Mouse (Mus musculus) thymus, postnatal 10 days (tissue): ENCODE measurements at regions not wholly inside any gene's neighbourhood (a gene's known extent, or its start where the extent isn't known, plus 50 kb on each side); places are given as distances from the start of the nearest gene placed in this dataset.

Experiments used
- DNase-seq, 2 experiments: peaks; one replicate each; pipeline ENCODE4 v3.0.0; 2021; ENCODE audit warnings: low spot score in 2 of 2

DNA sequence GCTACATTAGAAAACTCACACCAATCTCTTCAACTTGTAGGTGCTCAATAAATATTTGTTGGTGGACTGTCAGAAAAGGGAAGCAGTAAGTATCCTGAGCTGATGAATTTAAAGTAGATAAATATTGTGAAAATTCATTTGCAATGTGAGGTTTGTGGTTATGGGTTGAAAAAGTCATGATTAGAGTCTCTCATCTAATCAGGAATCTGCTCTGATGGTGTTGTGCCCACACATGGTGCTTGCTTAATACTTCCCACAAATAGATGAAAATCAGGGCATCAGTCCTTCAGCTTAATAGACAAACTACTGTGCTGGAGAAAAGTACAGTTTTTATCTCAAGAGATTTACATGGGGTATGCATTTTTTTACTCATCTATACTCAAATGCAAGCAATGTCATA, 59.9 kb downstream of the S1pr1 start:
- DNase-seq = no peak

DNA sequence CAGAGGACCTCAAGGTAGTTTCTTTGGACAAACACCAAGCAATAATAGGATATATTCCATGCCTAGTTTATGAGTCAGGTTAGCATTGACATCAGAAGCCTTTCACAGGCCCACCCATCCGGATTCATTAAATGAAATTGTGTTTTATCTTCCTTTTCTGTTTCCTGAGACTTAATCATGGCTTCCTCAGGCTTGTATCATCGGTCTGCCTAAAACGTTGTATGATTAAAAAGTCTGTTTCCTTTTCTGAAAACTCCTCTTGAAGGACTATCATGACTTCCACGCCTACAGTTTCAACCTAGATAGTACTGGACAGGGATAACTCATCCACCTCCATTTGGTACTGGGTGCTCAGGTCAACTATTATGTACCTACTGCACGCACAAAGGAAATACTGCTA, 62.6 kb downstream of the S1pr1 start:
- no peak for DNase-seq

DNA sequence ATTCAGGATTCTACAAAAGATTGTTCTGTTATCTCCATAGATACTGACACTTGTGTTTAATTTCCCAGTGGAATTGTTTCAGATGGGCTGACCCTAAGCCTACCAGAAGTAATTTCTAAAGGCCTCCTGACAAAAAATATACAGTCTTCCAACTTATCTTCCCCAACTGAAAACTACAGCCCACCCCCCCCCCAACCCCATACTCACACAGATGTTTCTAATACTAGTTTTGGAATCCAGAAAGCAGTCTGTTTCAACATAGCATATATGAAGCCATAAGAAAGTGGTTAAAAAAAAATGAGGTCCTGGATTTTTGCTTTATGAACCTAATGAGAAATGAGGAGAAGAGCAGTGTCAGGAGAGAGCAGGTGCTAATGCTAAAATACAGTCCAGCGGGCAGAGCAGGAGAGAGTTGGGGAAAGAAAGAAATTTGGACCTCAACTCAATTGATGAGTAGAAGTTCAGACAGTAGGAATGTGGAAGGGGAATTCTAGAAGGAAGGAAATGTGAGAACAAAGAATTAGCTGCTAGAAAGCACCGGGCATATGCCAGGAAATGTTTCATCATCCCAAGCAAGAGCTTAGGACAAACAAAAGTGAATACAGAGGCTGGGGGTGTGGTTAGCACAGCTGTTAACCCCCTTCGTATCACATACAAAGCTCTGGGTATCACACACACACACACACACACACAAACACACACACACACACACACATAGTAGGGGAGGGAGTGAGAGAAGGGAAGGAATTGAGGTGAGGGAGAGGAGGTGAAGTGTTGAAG, 65.3 kb downstream of the S1pr1 start:
- DNase-seq = no peak

DNA sequence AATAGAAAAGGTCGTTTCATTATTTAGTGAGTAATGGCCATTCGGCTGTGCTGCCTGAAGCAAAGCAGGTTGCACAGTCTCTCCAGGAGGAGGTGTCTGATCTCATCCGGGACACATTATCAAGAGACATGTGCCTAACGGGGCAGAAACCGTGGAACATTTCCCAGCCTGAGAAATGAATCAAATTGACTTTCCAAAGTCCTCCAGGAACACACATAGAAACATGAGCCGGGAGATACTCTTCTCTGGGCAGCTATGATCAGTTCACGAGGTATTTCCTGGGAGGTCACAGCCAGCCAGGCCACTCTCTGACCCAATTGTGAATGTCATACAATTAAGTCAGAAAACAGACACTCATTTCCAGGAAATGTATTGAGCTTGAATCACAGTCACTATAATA, 67.9 kb downstream of the S1pr1 start:
- DNase-seq = no peak

DNA sequence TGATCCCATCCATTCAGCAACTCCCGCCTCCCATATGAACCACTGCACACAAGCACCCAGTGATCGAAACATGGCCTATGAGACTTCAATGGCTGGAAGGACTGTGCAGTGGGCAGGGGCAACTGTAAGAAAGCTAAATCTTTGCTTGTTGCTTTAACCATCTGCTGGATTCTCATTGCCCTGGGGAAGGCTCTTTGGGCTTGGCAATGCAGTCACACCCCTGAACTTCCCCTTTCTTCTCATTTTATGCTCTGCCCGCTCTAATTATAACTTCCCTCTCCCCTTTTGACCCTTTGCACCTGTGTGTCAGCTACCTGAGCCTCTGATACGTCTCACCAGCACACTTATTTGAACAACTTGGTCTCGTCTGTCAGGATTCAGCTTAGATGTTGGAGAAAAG, 70.6 kb downstream of the S1pr1 start:
- no peak for DNase-seq

DNA sequence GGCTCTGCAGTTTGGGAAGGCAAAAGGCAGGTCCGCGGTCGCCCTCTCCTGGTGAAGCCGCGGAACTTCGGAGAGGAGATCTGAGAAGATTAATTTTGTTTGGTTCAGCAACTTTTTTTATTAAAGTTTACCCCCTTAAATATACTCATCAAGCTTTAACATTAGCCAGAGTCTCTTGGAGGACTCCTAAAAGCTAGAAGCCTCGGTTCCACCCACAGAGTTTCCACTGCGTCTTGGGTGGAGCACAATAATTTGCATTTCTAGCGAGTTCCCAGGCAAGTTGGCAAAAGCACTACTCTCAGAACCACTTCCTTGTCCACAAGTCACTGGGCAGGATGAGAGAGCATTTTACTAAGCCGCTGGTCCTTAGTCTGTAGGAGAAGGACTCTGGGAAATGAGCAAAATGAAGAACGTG, 72.0 kb downstream of the S1pr1 start:
- peak; percentile 72 to 87 for DNase-seq

DNA sequence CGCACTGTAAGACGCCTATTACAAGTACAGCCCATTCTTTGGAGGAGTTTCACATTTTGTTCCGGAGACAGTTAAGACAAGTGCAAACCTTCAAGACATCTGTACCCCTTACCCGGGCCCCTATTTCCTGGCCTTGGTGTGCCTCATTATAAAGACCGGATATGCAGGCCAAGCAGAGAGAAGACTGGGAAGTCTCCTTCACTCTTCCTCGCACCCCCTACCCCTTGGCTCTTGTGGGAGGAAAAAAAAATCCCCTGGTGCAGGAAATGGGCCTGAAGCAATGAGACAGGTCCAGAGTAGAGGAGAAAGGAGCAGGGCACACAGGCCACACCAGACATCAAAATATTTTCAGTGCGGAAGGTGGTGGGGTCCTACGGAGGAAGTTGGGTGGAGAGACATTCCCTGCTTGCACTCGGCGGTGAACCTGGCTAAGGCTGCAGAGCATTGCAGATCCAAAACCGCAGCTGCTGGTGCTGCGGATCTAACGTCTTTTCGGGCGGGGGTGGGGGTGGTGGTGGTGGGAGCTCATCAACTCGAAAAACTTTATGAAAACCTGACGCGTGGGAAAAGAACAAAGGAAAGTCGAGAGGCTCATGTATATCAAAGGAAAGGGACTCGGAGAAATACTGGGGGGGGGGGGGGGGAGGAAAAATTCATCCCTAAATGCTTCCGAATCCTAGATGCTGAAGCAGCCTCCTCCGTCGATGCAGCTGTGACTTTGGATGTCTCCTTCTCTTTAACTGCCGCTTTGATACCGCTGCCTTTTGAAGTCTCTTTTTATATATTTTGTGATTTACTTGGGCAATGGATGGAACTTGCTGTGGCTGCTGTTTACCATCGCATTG, 72.6 kb downstream of the S1pr1 start:
- peak; percentile 25 to 41 for DNase-seq

DNA sequence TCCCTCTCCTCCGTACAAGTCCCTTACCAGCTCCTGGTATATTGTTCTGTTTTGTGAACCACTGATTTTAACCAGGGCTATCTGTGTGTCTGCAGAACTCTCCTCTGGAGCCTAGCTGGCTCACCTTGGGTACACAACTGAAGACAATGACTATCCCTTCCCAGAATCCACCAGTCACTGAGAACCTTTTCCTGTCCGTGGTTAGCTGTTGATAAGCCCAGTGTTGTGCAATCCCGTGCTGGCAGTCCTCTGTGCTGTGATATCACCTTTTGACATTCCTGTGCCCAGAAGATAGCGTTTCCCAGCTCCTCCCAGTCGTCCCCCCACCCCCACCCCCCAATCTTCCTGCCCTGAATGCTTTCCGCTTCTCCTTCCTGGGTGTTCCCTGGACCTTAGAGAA, 73.5 kb downstream of the S1pr1 start:
- no peak for DNase-seq

DNA sequence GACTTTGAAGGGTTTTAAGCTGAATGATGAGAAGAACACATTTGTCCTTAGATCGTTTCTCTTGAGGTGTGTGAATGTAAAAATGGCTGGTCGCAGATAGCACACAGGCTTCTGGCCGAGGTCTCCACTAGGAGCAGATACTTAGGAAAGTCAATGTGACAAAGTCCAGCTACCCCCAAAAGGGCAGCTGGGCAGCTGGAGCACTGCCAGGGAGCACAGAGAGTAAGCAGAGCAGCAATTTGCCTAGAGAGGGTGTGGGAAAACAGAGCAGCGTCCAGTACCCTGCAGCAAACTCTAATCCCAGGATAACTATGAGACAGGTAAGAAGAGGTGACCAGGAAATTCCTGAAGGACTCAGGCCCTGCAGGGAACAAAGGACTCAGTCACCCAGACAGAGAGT, 79.4 kb downstream of the S1pr1 start:
- no peak for DNase-seq

DNA sequence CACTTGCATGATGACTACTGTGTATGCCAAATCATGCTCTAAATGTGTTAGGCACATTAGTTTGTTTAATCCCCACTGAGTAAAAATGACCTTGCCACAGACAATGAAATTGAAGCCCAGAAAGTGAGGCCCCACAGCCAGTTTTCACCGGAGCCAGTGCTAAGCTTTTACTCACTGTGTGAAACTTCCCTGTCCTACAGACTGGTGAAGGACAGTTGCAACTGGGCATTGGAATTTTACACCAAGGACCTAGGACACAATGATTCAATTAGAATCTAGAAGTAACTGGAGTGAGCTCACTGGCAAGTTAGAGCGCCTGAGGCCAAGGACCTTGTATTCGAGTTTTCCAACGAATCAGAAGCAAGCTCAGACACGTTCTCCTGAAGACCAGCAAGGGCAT, 79.8 kb downstream of the S1pr1 start:
- DNase-seq = no peak

DNA sequence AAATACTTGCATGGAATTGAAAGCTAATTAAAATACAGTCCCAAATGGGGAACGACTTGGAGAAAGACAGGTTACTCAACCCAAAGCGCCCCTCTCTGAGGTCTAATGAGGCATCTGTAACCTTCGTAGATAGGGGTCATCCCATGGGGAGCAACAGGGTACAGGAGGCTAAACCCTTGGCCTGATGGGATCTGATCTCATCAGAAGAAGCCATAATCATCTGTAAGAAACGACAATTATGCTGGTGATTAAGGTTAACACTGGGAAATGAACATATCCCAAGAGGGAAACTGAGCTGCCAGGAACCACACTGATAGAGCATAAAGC, 82.5 kb downstream of the S1pr1 start:
- DNase-seq = no peak

DNA sequence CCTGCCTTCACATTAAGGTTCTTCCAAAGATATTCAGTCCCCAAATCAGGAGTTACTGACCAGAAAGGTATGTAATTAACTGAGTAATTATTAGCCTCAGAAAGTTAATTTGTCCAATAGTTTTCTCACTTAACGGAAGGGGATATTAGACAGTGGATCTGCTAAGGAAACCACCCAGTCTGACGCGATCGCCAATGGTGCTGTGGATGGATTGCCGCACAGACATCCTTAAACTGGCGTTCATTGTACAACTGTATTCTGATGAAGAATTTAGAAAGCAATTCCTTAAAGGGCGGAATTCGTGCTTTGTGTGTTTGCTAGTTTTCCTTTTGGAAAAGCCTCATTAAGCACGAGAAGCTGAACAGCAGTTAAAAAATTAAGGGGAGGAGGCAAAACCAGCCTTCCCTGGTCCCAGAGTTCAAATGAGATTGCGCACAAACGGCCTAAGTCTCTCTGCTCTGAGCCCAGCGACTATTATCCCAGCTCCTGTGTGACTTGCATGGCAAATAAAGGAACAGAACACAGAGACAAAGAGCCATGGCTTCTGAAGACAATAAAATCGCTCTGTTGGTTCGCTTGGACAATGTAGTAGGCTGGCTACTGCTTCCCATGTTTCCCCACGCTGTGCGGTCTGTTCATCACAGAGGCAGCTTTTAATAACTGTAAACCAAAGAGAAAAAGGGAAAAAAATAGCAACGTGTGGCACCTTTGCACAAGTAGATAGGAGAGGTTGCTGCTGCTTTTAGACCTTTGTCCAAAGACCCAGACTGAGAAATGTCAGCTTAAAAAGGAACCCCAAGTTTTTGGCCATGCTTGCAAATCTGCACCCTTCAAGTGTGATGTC, 83.1 kb downstream of the S1pr1 start:
- DNase-seq = no peak

DNA sequence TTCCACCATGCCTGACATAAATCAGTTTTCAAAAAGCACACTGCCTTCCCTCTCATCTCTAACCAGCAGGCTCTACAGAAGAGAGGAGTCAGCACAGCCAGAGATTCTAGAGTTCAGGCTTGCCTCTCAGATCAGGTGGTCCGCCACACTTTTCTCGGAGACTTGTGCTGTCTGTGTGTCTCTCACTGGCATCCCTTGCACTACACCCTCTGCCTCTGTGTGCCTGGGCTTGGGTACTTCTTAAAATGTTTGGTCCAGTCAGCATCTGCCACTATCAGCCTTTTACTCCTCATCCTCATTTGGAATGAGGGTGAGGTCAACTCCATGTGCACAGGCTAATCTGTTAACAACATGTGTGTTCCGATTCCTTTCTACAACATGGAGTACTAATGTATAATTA, 92.0 kb downstream of the S1pr1 start:
- DNase-seq = no peak

DNA sequence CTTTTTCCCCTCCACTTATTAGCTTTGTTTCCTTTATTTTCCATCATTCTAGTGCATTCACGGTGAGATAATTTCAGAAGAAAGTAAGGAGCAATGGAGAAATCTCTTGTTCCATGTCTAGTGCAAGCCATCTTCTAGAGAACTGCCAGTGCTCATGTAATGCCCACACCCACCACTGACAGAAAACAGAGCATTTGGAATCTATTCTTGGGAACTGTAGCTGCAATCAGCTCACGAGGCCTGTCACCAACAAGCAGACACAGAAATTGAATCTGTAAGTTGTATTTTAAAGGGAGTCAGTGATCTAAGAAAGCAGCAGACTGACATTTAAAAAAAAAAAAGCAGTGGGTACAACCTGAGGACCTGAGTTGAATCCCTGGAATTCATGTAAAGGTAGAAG, 92.6 kb downstream of the S1pr1 start:
- no peak for DNase-seq

DNA sequence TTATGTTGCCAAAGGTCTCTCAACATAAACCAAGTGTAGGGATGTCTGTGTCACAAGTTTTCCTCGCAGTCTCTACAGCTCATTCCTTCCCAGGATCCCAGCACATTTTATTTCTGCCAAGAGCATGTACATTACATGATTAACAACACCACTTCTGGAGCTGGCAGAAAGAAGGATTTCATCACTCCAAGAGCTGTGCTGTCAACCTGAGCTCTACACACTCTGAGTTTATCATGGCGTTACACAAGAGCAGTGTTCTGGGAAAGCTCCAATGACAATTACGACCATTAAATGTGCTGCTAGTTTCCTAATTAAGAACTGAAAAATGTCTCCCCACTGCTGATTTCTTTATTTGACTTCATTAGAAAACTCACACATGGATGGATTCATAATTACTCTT, 94.9 kb downstream of the S1pr1 start:
- DNase-seq = no peak

DNA sequence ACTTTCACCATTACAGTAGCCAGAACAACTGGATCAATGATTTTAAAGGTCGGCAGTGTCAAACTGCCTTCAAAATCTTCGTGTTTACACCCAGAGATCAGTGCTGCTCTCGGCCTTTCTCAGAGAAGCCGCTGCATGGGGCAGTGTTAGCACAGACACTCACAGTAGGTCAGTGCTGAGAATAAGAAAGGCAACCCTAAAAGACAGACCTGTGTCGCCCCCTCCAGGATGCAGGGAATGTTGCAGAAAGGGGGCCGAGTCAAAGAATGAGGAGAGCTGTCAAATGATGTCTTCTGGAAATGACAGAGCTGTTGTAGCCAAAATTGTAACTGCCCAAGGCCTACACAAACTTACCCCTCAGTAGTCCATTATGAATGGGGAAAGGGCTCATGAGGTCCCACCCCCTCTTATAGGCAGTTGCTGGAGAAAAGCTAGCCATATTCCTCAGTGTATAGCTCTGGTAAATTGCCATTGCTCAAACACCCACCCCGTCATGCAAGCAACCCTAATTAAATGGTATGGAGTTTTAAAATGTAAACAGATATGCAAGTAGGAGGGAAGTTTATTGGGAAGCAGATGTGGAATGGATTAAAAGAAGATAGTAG, 98.8 kb downstream of the S1pr1 start:
- DNase-seq = peak in 1 of 2 experiments; percentile 11

DNA sequence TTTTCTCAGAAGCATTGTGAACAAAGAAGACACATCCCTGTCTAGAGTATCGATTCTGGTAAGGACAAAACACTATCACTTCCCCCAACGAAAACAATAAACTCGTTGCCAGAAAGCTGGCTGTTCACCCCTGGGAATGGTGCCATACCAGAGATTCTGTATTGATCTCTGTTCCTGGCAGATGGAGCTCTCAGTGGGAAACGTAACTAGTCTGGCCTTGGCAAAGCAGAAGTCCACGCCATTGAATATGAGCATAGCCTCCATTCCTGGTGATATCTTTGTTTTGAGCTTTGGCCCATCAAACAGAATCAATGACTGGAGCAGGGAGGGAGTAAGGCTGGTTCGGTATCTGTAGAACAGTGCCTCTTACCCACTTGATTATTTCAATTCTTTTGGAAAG, 102.0 kb downstream of the S1pr1 start:
- DNase-seq = no peak

DNA sequence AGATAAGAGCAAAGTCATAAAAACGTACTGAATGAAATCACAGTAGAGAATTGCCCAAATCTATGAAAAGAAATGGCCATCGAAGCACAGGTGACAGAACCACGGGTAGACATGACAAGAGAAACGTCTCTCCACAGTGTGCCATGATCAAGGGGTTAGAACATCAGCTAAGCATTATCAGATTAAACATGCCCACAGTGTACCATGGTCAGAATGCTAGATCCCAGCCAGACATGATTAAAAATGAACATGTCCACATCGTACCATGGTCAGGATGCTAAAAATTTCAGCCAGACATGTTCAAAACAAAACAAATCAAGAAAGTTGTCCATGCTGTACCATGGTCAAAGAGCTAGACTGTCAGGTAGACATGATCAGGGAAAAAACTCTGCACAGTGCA, 106.8 kb downstream of the S1pr1 start:
- DNase-seq = no peak

DNA sequence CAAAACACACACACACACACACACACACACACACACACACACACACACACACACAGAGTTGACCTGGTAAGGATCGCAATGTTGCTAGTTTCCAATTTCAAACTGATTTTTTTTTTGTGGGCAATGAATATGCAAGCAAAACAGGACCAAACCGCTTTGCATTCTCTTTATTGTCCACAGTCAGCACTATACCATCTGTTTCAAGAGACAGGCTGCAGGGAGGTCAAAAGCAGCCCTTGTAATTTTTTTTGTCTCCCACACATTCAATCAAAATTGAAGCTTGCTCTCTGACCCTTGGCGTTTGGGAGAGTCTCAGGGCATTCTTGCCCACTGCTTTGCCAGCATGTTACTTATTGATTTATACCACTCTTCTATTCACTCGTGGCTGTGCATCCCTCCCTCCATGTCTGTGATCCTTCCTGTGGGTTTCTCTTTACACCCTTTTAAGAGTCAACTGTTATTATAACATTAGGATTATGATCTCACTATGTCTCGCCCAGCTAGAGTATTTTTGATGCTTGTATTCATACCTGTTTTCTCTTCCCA, 110.1 kb downstream of the S1pr1 start:
- no peak for DNase-seq

DNA sequence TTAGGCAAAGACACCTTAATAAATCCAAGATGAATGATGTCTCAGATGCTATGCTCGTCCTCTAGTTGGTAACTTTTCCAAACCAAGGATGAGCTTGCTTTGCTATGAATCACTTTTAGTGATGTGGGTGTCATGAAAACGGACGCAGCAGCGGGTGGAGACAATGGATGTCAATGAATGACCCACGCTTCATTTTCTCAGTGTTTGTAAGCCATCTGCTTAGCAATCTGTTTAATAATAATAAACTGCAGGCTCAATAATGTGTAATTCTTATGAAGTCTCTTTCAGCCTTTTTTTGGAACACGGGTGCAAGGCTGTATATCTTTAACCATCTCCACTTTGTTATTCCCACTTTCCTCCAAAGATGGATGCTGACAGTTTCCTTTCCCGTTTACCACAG, 110.6 kb downstream of the S1pr1 start:
- no peak for DNase-seq

DNA sequence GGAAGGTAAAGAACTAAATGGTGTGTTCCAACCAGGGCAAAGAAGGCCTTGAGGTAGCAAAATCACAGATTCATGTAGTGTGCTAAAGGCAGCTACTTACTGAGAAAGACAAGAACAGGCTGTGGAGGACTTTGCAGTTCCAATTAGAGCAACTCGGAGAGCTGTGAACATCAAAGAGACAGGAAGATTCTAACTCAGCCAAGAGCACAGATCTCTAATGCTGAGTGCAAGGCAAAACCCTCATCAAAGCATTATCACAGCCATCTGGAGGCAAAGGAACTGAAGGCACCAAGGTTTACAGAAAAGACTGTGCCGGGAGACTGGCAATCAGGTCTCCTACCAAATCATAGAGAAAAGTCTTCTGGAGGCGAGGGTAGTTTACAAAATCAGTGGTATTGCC, 111.1 kb downstream of the S1pr1 start:
- DNase-seq = no peak

DNA sequence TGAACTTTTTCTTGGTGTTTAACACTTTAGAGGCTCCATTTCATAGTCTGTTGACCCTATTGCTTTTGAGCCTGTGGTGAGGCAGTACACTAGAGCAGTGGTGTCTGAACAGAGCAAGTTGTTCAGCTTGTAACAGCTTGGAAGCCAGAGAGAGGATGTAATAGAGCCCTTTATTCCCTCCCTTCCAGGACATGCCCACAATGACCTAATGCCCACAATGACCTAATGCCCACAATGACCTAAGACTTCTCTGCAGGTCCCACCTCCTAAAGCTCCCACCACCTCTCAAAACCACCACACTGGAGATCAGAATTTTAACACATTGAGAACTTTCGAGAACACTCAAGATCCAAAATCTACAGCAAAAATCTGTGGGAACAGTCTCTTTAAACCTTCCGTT, 115.6 kb downstream of the S1pr1 start:
- no peak for DNase-seq
